Mouse (Mus musculus) limb, embryonic 14.5 days (tissue): ENCODE measurements around the gene Thtpa. TPM values are rescaled to one million over a fixed set of nuclear protein-coding genes. Genes with fewer than 3 reads are reported as not detected.

Source experiments
- ATAC-seq: fragments of 200-750 bp; cut with Nextera tagmentation; 2 replicates; pipeline ENCODE4 v1.8.0; 2017; ENCODE audit warnings: low read depth, moderate number of reproducible peaks, moderate TSS enrichment; ENCODE audit not compliant: low FRiP score
- DNase-seq: peaks from one replicate; pipeline ENCODE4 v3.0.0-alpha.2; 2015; ENCODE audit warnings: low spot score
- H3K27ac ChIP-seq: fragments of 300-500 bp; sonication (generic); replicated peaks from 2 replicates; pipeline ENCODE4 v1.5.1; 2014; ENCODE audit warnings: low read depth, mild to moderate bottlenecking, low read length, moderate library complexity, mixed read lengths
- H3K27me3 ChIP-seq: fragments of 300-500 bp; sonication (generic); 2 replicates; pipeline ENCODE4 v1.6.1; 2014; ENCODE audit warnings: low read length, mixed read lengths; ENCODE audit not compliant: control insufficient read depth, insufficient read depth
- H3K36me3 ChIP-seq: fragments of 300-500 bp; sonication (generic); 2 replicates; pipeline ENCODE4 v1.6.1; 2014; ENCODE audit warnings: mild to moderate bottlenecking, low read length, moderate library complexity, mixed read lengths; ENCODE audit not compliant: control insufficient read depth, insufficient read depth
- H3K4me1 ChIP-seq: fragments of 300-500 bp; sonication (generic); 2 replicates; pipeline ENCODE4 v1.6.1; 2014; ENCODE audit warnings: antibody characterized with exemption, low read length, mixed read lengths; ENCODE audit not compliant: control insufficient read depth, insufficient read depth
- H3K4me2 ChIP-seq: fragments of 300-500 bp; sonication (generic); replicated peaks from 2 replicates; pipeline ENCODE4 v1.6.1; 2014; ENCODE audit warnings: low read depth, mild to moderate bottlenecking, low read length, moderate library complexity; ENCODE audit not compliant: severe bottlenecking
- H3K4me3 ChIP-seq: fragments of 300-500 bp; sonication (generic); replicated peaks from 2 replicates; pipeline ENCODE4 v1.5.1; 2014; ENCODE audit warnings: low read length
- H3K9ac ChIP-seq: fragments of 300-500 bp; sonication (generic); 2 replicates; pipeline ENCODE4 v1.6.1; 2014; ENCODE audit warnings: mild to moderate bottlenecking, low read depth, low read length, moderate library complexity; ENCODE audit not compliant: severe bottlenecking
- H3K9me3 ChIP-seq: fragments of 300-500 bp; sonication (generic); 2 replicates; pipeline ENCODE4 v1.6.1; 2016; ENCODE audit warnings: low read length; ENCODE audit not compliant: control insufficient read depth
- POLR2A ChIP-seq: fragments of 200-500 bp; IDR thresholded peaks from 2 replicates; pipeline ENCODE4 v1.8.0; 2012; ENCODE audit warnings: inconsistent platforms, mild to moderate bottlenecking, moderate library complexity, borderline replicate concordance; ENCODE audit not compliant: insufficient read depth, insufficient read length; ENCODE audit errors: extremely low read depth
- WGBS: fragments of 180-500 bp; shearing (Covaris S2); extraction: QIAGEN DNeasy Blood & Tissue Kit; methylation state at CpG from one replicate; pipeline ENCODE4 v1.1.7; 2014; 5-methylcytosine and 5-hydroxymethylcytosine counted together
- polyA plus RNA-seq, 2 experiments: library from polyadenylated mRNA; depleted of rRNA in 1 of 2; stranded (reverse) in 1 of 2; unstranded in 1 of 2; fragments of >200 nt; fragmentation: Nextera tagmentation in 1 of 2; extraction: Ambion mirVana in 1 of 2; gene quantifications; 2 replicates each; pipeline versions ENCODE4 v1.2.1 to v1.2.3; 2012 to 2014

Gene Thtpa
- polyA plus RNA-seq, 2 experiments, result 11.9 to 19.9 TPM

DNA sequence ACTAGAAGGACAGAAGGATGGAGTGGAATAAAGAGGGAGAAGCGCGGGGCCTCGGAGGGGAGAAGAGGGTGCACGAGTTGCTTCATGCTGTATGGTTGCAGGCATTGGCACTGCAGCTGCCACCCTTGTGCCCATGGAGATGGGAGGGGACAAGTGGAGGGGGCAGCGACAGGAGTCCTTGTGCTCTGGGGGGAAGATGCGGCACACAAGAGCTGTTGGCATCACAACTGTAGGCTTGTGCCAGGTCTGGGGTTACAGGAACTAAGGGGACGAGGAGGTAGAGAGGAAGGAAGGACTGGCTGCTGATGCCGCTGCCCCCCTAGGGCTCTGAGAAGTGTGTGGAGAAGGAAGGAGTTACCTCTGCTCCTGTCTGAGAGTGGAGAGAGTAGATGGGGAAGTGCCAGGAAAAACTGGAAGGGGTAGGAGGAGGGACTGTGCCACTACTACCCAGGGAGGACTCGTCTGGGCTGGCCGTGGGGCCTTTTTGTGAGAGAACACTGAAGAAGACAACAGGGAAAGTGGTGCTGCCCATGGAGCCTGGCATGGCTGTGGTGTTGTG, 40.3 kb upstream of the Thtpa start:
- H3K9ac ChIP-seq, result no peak overlapping the region
- TF ChIP-seq POLR2A, result no peak
- no peak for ATAC-seq
- H3K27ac ChIP-seq, result no peak overlapping the region
- 83% methylated on average over 10 of the region's 10 CpGs for WGBS
- H3K4me3 ChIP-seq, result no peak overlapping the region
- H3K4me2 ChIP-seq, result no peak overlapping the region
- no peaks in the 10 kb centered on the region for H3K27me3 ChIP-seq
- H3K36me3 ChIP-seq, result no peaks in the 10 kb centered on the region
- no peak for DNase-seq
- no peaks in the 10 kb centered on the region for H3K4me1 ChIP-seq
- no peaks in the 10 kb centered on the region for H3K9me3 ChIP-seq

DNA sequence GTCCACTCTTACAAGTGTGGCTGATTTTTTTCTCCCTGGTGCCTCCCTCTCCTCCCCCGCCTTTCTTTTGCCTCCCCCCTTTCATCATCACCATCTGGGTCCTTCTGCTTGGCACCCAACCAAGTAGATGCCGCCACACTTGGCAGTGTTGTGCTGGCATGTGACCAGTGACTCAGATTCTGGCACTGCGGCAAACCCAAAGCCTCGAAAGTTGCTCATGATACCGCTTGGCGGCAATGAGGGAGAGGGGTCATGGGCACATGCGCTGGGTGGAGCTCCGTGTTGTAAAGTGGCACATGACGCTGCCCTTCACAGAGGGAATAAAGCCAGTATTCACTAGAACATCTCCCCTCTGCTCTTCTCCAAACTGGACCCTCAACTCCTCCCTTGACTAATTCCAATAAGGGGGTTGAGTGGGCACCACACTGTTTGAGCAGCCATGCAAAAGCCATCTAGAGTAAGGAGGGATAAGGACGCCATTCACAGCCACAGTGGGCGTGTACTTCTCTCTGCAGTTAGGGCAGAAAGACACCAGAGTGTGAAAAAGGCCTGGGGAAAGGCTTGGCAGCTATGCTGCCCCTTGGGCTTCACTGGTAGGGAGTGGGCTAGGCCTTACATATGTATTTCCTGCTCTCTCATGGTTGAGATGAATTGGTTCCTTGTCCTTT, 39.3 kb upstream of the Thtpa start:
- ATAC-seq (no peak), DNase-seq (no peak)
- no peak for TF ChIP-seq POLR2A
- Histone ChIP-seq H3K27me3 (no peaks in the 10 kb centered on the region), H3K9me3 (no peaks in the 10 kb centered on the region), H3K36me3 (no peaks in the 10 kb centered on the region), H3K4me3 (no peak overlapping the region), H3K27ac (no peak overlapping the region), H3K9ac (no peak overlapping the region), H3K4me2 (no peak overlapping the region), H3K4me1 (no peaks in the 10 kb centered on the region)
- 72% methylated on average over 11 of the region's 11 CpGs for WGBS

DNA sequence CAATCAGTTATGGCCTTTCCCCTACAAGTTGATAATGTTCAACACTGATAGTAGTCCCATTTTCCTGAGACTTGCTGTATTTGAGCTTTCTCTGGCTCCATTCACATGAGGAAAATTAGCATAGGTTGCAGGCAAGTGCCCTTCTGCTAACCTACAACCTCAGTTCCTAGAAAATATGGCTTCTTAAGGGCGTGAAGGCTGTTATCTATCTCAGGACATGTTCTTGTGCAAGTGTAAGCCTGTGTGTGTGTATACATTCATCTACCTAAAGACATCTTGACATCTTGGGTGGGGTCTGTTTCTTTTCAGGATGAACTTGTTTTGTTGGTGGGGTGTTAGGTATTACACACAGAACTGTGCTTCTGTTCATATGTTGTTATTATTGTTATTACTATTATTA, 35.6 kb upstream of the Thtpa start:
- no peak overlapping the region for H3K4me3 ChIP-seq
- no peaks in the 10 kb centered on the region for H3K9me3 ChIP-seq
- peaks cover 18% of the 10 kb centered on the region for H3K4me1 ChIP-seq
- H3K4me2 ChIP-seq, result no peak overlapping the region
- ATAC-seq (no peak), DNase-seq (no peak)
- no peak overlapping the region for H3K9ac ChIP-seq
- H3K36me3 ChIP-seq, result no peaks in the 10 kb centered on the region; the same call in 1 of the 2 replicates
- 81% methylated on average over 1 of the region's 1 CpGs for WGBS
- no peak overlapping the region for H3K27ac ChIP-seq
- TF ChIP-seq POLR2A, result no peak
- H3K27me3 ChIP-seq, result no peaks in the 10 kb centered on the region

DNA sequence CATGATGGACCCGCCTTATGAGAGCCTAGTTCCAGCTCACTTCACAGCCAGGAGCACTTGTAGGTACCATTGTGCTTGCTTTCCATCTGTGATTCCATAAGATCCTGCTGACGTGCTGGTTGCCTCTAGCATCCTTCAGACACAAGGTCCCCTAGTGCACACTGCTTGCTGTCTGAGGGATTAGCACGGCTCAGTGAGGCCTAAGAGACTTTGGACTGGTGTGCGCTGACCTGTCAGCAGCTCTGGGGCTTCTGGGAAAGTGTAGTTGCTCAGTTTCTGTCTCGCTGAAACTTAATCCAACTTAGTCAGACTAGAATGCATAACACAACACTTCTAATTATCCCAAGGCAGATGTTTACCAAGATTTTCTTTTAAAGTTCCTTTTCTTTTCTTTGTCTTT, 34.7 kb upstream of the Thtpa start:
- WGBS, result 71% methylated on average over 5 of the region's 5 CpGs
- peaks cover 18% of the 10 kb centered on the region for H3K4me1 ChIP-seq
- H3K9ac ChIP-seq, result no peak overlapping the region
- H3K36me3 ChIP-seq, result no peaks in the 10 kb centered on the region; the same call in 1 of the 2 replicates
- H3K27ac ChIP-seq, result no peak overlapping the region
- TF ChIP-seq POLR2A, result no peak
- no peaks in the 10 kb centered on the region for H3K27me3 ChIP-seq
- H3K4me3 ChIP-seq, result no peak overlapping the region
- no peaks in the 10 kb centered on the region for H3K9me3 ChIP-seq
- DNase-seq (no peak), ATAC-seq (no peak)
- no peak overlapping the region for H3K4me2 ChIP-seq

DNA sequence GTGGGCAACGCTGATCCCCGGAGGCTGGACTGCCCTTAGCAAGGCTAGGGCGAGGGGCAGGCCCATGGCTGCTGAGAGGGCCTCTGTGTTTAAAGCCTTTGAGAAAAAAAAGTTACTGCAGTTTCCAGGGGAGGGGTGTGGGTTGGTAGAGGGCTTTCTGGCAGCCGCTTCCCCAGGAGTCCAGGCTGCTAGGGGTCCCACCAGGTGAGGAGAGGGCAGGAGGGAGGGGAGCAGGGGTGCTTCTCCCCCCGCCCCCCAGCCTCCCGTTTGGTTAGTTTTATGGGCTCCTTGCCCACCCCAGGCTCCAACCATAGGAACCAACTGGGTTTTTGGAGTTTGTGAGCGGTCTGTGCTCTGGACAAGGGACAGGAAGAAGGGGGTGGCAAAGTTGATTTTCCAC, 32.7 kb upstream of the Thtpa start:
- no peaks in the 10 kb centered on the region for H3K9me3 ChIP-seq
- peaks cover 14% of the 10 kb centered on the region for H3K36me3 ChIP-seq
- no peak overlapping the region for H3K27ac ChIP-seq
- DNase-seq, result no peak
- WGBS, result 27% methylated on average over 7 of the region's 7 CpGs
- H3K9ac ChIP-seq, result no peak overlapping the region
- peak overlapping the region; percentile 39; the same call in 1 of the 2 replicates for H3K4me2 ChIP-seq
- TF ChIP-seq POLR2A, result no peak
- peaks cover 18% of the 10 kb centered on the region for H3K4me1 ChIP-seq
- no peak; the same call in 1 of the 2 replicates for ATAC-seq
- no peaks in the 10 kb centered on the region for H3K27me3 ChIP-seq
- no peak overlapping the region for H3K4me3 ChIP-seq
